Mouse (Mus musculus): ENCODE measurements around the gene Kmt5c.
A peak's percentile ranks its signal among the peaks of the same experiment; 100 is the strongest.
"Not testable (repeated sequence)": the region's sequence is repeated elsewhere in the genome, so short reads cannot be mapped to it uniquely, and the experiment has no call there.

The Kmt5c gene

DNA sequence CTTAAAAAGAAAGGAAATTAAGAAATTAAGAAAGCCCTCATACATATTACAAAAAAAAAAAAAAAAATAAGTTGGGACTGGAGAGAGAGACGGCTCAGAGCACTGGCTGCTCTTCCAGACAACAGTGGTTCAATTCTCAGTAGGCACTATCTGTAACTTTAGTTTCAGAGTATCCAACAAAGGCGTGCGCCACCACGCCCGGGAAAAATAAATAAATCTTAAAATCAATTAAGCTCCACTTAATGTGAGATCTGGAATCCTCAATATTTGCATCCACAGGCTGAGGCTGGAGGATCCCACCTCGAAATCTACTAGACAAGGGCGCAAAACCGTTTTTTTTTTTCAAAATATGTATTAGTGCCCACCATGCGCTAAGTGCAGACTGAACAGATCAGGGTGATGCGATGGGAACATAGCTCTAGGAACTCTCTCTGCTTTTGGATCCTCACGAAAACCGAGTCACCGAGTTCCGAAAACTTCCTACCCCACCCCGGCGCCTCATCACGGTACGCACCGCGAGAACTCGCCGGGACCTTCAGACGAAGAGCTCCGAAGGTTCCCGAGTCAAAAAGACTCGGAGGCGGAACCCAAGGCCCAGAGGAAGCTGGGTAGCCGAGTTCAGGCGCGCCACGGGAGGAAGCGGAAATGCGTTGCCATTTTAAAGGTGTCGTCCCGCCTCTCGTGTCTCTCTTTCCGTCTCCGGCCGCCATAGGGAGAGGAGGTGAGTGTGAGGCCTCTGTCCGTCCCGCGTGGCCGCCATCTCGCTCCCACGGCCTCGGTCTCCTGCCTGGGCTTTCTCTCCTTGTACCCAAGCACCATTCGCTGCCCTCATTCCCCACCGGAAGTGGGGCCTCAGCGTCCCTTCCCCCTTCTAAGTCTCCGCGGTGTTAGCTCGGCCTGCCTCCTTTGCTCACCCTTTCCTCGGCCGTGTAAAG, 52.6 kb downstream of the Kmt5c start, which contains the start of gene Rpl28:
Gene Rpl28, plus strand, starts transcription at position 597 of the 935 bp plus-strand sequence.
- DNase-seq = peak; percentile 93 to 94

GRCm38 (mm10) chr7:4793248-4793647, 53.3 kb downstream of the Kmt5c start:
- DNase-seq = not testable (repeated sequence)

GRCm38 (mm10) chr7:4793674-4794073, 53.8 kb downstream of the Kmt5c start:
- no peak for DNase-seq

- no peak for DNase-seq
Measured at GRCm38 (mm10) chr7:4794631-4795168, 54.8 kb downstream of the Kmt5c start.

- DNase-seq = peak in 1 of 2 experiments; percentile 37
Measured at GRCm38 (mm10) chr7:4795767-4796433, 56.0 kb downstream of the Kmt5c start.

All from cerebellum, postnatal 36 days (tissue).